Mouse (Mus musculus): Measurements from ENCODE around the gene Pan2. TPM values are rescaled to one million over a fixed set of nuclear protein-coding genes. Genes with fewer than 3 reads are reported as not detected.
"Not testable (repeated sequence)": the region's sequence is repeated elsewhere in the genome, so short reads cannot be mapped to it uniquely, and the experiment has no call there.

Gene Pan2
- polyA plus RNA-seq, 1 experiment from 2014 or later = 20.8 TPM

DNA sequence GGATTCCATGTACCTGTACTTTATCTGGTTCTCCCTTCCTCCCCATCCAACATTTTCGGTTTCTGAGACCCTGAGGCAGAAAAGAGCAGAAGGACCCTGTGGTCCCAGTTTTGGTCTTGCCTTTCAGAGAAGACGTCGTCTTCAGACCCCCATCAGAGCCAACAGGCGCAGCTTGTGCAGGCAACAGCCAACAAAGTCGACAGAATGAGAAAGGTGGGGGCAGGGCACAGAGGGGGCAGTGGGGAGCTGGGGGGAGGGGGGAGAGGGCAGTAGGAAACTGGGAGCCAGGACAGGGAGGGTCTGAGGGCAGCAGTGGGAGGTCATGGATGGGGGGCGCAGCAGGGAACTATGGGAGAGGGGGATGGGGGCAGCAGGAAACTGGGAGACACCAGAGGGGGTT, 25.0 kb upstream of the Pan2 start:
- 51% methylated on average over 5 of the region's 6 CpGs for WGBS
- no peaks in the 10 kb centered on the region for H3K9me3 ChIP-seq (replicated peaks; ENCODE audit: control insufficient read depth, low read length, poor library complexity, severe bottlenecking)
- H3K4me1 ChIP-seq (ENCODE audit: control insufficient read depth, insufficient read depth, low read length) = no peaks in the 10 kb centered on the region
- H3K36me3 ChIP-seq (ENCODE audit: control insufficient read depth, insufficient read depth, low read length) = peaks cover 21% of the 10 kb centered on the region
- ATAC-seq = no peak
- no peak overlapping the region for H3K9ac ChIP-seq (ENCODE audit: low read depth, low read length)
- no peak overlapping the region for H3K4me2 ChIP-seq (ENCODE audit: low read length)
- H3K4me3 ChIP-seq (ENCODE audit: low read depth, low read length) = no peak overlapping the region
- H3K27me3 ChIP-seq (ENCODE audit: control insufficient read depth, insufficient read depth, low read depth, low read length) = no peaks in the 10 kb centered on the region
- H3K27ac ChIP-seq (ENCODE audit: low read length) = no peak overlapping the region

DNA sequence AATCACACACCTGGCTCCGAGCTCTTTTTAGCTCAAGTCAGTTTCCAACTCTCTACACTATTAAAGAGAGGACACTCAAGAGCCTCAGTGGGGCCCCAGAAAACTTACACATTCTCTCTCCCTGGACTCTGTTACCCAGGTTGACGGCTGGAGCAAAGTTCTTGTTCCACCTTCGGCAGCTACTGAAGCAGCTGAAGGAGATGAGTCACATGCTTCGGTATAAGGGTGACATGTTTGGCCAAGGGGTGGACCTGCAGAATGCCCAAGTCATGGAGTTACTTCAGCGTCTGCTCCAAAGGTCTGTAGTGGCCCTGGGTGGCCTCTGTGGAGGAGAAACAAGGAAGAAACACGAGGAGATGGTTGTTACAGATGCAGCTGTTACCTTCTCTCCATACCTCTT, 22.2 kb upstream of the Pan2 start:
- Histone ChIP-seq H3K9me3 (replicated peaks; ENCODE audit: control insufficient read depth, low read length, poor library complexity, severe bottlenecking) (no peaks in the 10 kb centered on the region), H3K4me3 (ENCODE audit: low read depth, low read length) (no peak overlapping the region), H3K4me1 (ENCODE audit: control insufficient read depth, insufficient read depth, low read length) (no peaks in the 10 kb centered on the region), H3K27ac (ENCODE audit: low read length) (no peak overlapping the region), H3K27me3 (ENCODE audit: control insufficient read depth, insufficient read depth, low read depth, low read length) (no peaks in the 10 kb centered on the region), H3K36me3 (ENCODE audit: control insufficient read depth, insufficient read depth, low read length) (peaks cover 29% of the 10 kb centered on the region), H3K4me2 (ENCODE audit: low read length) (no peak overlapping the region), H3K9ac (ENCODE audit: low read depth, low read length) (no peak overlapping the region)
- 93% methylated on average over 6 of the region's 6 CpGs for WGBS
- ATAC-seq = no peak

DNA sequence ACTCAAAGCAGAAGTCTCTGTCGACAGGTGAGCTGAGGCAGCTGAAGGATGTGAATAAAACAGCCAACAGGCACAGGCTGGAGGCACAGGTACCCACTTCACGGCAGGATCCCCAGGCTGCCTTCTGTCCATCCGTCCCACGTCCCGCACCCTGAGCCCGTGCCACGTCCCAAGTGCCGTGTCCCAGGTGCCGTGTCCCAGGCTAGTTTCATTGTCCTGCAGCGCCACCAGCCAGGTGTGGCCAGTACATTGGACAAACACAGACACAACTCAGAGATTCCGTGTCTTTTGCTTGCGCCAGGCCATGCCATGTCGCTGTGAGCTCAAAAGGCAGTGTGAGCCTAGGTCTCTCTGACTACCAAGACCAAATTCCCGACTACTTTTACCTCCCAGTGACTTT, 21.5 kb upstream of the Pan2 start:
- Histone ChIP-seq H3K4me1 (ENCODE audit: control insufficient read depth, insufficient read depth, low read length) (no peaks in the 10 kb centered on the region), H3K9me3 (replicated peaks; ENCODE audit: control insufficient read depth, low read length, poor library complexity, severe bottlenecking) (no peaks in the 10 kb centered on the region), H3K4me3 (ENCODE audit: low read depth, low read length) (no peak overlapping the region), H3K36me3 (ENCODE audit: control insufficient read depth, insufficient read depth, low read length) (peaks cover 29% of the 10 kb centered on the region), H3K9ac (ENCODE audit: low read depth, low read length) (no peak overlapping the region), H3K4me2 (ENCODE audit: low read length) (no peak overlapping the region), H3K27ac (ENCODE audit: low read length) (no peak overlapping the region), H3K27me3 (ENCODE audit: control insufficient read depth, insufficient read depth, low read depth, low read length) (no peaks in the 10 kb centered on the region)
- WGBS = 96% methylated on average over 14 of the region's 14 CpGs
- no peak for ATAC-seq

DNA sequence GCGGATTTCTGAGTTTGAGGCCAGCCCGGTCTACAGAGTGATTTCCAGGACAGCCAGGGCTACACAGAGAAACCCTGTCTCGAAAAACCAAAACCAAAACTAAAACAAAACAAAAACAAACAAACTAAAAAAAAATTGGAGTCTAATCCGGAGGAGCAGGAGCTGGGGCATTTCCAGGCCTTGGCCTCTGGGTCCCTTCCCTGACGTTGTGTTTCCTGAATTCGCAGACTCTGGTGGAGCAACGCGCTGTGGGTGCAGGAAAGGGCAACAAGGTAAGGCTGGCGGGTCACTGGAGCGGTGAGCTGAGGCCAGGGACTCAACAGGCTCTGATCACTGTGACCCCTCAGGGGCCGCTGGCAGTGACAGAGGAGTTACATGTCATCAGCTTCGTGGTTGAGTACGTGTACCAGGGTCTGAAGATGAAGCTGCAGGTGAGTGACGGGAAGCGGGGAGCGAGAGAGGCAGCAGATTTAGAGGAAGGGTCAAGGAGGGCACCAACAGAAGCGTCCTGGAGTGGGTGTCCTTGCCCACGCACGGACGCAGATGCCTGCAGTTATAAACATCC, 20.2 kb upstream of the Pan2 start:
- Histone ChIP-seq H3K9ac (ENCODE audit: low read depth, low read length) (no peak overlapping the region), H3K27ac (ENCODE audit: low read length) (no peak overlapping the region), H3K36me3 (ENCODE audit: control insufficient read depth, insufficient read depth, low read length) (peaks cover 32% of the 10 kb centered on the region), H3K9me3 (replicated peaks; ENCODE audit: control insufficient read depth, low read length, poor library complexity, severe bottlenecking) (no peaks in the 10 kb centered on the region), H3K4me1 (ENCODE audit: control insufficient read depth, insufficient read depth, low read length) (no peaks in the 10 kb centered on the region), H3K4me2 (ENCODE audit: low read length) (no peak overlapping the region), H3K27me3 (ENCODE audit: control insufficient read depth, insufficient read depth, low read depth, low read length) (no peaks in the 10 kb centered on the region), H3K4me3 (ENCODE audit: low read depth, low read length) (no peak overlapping the region)
- ATAC-seq = no peak
- 88% methylated on average over 20 of the region's 20 CpGs for WGBS

DNA sequence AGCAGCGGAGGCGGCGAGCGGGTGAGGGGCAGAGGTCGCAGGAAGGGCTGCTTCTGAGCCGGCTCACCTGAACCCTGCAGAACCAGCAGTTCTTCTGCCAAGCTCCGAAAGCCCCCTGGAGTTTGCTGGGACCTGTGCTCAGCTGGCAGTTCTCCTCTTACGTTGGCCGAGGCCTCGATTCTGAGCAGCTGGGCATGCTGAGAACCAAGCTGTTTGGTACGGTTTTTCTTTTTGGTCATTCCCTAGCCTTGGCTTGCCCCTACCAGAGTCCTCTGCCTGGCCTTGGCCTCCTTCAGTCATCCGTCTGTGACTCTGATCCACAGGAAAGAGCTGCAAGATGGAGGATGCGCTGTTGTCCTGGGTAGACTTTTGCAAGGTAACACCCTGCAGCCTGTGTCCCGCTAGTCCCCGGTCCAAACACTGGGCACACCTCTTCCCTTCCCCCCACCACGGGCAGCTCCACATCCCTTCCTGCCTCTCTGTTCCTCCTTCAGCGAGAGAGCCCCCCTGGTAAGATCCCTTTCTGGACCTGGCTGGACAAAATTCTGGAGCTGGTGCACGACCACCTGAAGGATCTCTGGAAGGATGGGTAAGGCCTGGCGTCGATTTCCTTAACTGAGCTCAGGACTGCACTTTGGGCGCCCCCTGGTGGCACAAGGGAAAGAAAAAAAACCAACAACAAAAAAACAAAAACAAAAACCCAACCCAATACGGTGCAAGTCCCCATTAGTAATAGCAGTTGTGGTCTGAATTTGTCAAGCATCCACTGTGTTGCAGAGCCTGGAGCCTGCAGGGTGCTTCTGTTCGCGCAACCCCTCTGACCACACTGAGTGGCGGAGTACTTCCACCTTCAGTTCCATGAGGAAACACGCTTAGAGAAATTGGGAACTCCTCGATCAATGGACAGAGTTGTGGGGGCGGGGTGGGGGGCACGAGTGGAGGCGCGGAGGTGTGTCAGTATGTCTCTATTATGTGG, 19.2 kb upstream of the Pan2 start:
- H3K36me3 ChIP-seq (ENCODE audit: control insufficient read depth, insufficient read depth, low read length) = peaks cover 32% of the 10 kb centered on the region
- no peak overlapping the region for H3K4me2 ChIP-seq (ENCODE audit: low read length)
- no peak overlapping the region for H3K9ac ChIP-seq (ENCODE audit: low read depth, low read length)
- peak; percentile 32; the same call in 1 of the 2 replicates for ATAC-seq
- no peaks in the 10 kb centered on the region for H3K4me1 ChIP-seq (ENCODE audit: control insufficient read depth, insufficient read depth, low read length)
- 64% methylated on average over 31 of the region's 31 CpGs for WGBS
- H3K27me3 ChIP-seq (ENCODE audit: control insufficient read depth, insufficient read depth, low read depth, low read length) = no peaks in the 10 kb centered on the region
- no peak overlapping the region for H3K27ac ChIP-seq (ENCODE audit: low read length)
- no peaks in the 10 kb centered on the region for H3K9me3 ChIP-seq (replicated peaks; ENCODE audit: control insufficient read depth, low read length, poor library complexity, severe bottlenecking)
- no peak overlapping the region for H3K4me3 ChIP-seq (ENCODE audit: low read depth, low read length)

DNA sequence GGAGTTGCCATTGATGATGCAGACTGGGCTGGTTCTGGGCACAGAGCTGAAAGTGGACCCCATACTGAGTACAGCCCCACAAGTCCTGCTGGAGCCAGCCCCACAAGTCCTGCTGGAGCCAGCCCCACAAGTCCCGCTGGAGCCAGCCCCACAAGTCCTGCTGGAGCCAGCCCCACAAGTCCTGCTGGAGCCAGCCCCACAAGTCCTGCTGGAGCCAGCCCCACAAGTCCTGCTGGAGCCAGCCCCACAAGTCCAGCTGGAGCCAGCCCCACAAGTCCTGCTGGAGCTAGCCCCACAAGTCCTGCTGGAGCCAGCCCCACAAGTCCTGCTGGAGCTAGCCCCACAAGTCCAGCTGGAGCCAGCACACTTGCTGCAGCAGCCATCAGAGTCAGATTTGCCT, 12.5 kb upstream of the Pan2 start:
- WGBS = 92% methylated on average over 1 of the region's 1 CpGs
- ATAC-seq = not testable (repeated sequence)

DNA sequence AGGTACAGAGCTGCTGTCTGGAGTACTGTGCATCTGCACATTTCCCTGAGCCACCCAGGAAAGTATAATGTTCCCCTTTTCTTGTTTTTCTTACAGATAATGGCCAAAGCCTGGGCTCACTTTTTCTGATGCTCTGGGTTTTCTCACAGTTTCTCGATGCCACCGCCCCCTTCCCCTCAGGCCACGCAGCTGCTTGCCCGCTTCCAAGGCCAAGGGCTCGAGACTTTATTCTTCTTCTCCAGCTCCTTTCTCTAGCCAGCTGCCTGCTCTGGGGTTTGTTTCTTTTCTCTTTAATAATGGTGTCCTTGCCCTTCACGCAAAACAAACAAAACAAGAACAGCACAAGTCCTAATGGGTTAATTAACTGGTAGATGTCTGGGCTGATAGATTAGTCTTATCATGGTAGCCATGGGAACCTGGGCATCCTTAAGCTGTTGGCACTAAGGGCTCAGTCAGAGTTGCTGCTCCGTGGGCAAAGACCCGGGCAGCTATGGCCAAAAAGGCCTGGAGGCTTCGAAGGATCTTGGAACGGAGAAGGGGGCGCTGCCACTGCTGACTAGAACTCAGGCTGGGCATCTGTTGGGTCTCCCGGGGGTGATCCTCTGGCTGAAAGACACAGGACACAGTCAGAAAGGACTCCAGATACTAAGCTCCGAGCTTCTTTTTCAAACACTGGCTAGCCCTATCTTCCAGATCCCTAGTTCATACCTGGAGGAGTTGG, 6.6 kb upstream of the Pan2 start:
- Histone ChIP-seq H3K36me3 (ENCODE audit: control insufficient read depth, insufficient read depth, low read length) (peaks cover 5% of the 10 kb centered on the region; the same call in 1 of the 2 replicates), H3K4me3 (ENCODE audit: low read depth, low read length) (no peak overlapping the region), H3K27me3 (ENCODE audit: control insufficient read depth, insufficient read depth, low read depth, low read length) (no peaks in the 10 kb centered on the region), H3K4me1 (ENCODE audit: control insufficient read depth, insufficient read depth, low read length) (no peaks in the 10 kb centered on the region), H3K9ac (ENCODE audit: low read depth, low read length) (no peak overlapping the region), H3K27ac (ENCODE audit: low read length) (no peak overlapping the region), H3K9me3 (replicated peaks; ENCODE audit: control insufficient read depth, low read length, poor library complexity, severe bottlenecking) (no peaks in the 10 kb centered on the region), H3K4me2 (ENCODE audit: low read length) (no peak overlapping the region)
- 72% methylated on average over 13 of the region's 13 CpGs for WGBS
- no peak for ATAC-seq

More for the DNA sequence above, 12.5 kb upstream of the Pan2 start:
- H3K27ac ChIP-seq (ENCODE audit: low read length); H3K9ac ChIP-seq (ENCODE audit: low read depth, low read length); H3K4me3 ChIP-seq (ENCODE audit: low read depth, low read length); H3K4me1 ChIP-seq (ENCODE audit: control insufficient read depth, insufficient read depth, low read length); H3K9me3 ChIP-seq (replicated peaks; ENCODE audit: control insufficient read depth, low read length, poor library complexity, severe bottlenecking); H3K27me3 ChIP-seq (ENCODE audit: control insufficient read depth, insufficient read depth, low read depth, low read length); H3K4me2 ChIP-seq (ENCODE audit: low read length): not testable (repeated sequence)
- peaks cover 18% of the 10 kb centered on the region for H3K36me3 ChIP-seq (ENCODE audit: control insufficient read depth, insufficient read depth, low read length)

DNA sequence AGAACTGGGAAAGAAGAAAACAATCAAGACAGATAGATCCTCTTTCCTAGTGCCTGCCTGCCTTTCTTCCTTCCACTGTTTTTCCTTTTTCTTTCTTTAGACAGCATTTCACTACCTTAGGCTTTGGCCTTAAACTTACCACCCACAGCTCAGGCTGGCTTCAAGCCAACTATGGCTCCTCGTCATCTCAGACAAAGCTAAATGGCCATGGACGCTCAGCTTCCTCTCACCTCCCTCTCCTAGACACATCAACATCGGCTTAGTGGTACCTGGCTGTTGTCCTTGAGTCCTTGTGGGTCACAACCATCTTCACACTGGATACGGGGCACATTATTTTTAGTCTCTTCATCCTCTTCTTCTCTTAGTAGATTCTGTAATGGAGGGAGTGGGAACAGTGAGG, 5.9 kb upstream of the Pan2 start:
- Histone ChIP-seq H3K4me2 (ENCODE audit: low read length) (no peak overlapping the region), H3K4me1 (ENCODE audit: control insufficient read depth, insufficient read depth, low read length) (peaks cover 2% of the 10 kb centered on the region), H3K36me3 (ENCODE audit: control insufficient read depth, insufficient read depth, low read length) (peaks cover 3% of the 10 kb centered on the region; the same call in 1 of the 2 replicates), H3K27me3 (ENCODE audit: control insufficient read depth, insufficient read depth, low read depth, low read length) (no peaks in the 10 kb centered on the region), H3K9ac (ENCODE audit: low read depth, low read length) (no peak overlapping the region), H3K27ac (ENCODE audit: low read length) (no peak overlapping the region), H3K4me3 (ENCODE audit: low read depth, low read length) (no peak overlapping the region), H3K9me3 (replicated peaks; ENCODE audit: control insufficient read depth, low read length, poor library complexity, severe bottlenecking) (no peaks in the 10 kb centered on the region)
- no peak for ATAC-seq
- 70% methylated on average over 4 of the region's 4 CpGs for WGBS
